Mouse (Mus musculus): ENCODE measurements around the gene Timmdc1. TPM values are rescaled to one million over a fixed set of nuclear protein-coding genes. Genes with fewer than 3 reads are reported as not detected.
A peak's percentile ranks its signal among the peaks of the same experiment; 100 is the strongest.

The Timmdc1 gene
- 10 to 100 TPM; 29.6 to 34.4 TPM for total RNA-seq (2021)
- long read RNA-seq, experiment 1, partial matches to known transcripts = 0 of 7 reads
- long read RNA-seq, experiment 1, other reads (novel, unspliced or antisense) = 3 of 7 reads
- long read RNA-seq, experiment 2, transcript Timmdc1-201 (7 exons, 1,573 nt) = major isoform, 6 of 6 reads
- long read RNA-seq, experiment 2, partial matches to known transcripts = 0 of 6 reads
- long read RNA-seq, experiment 2, other reads (novel, unspliced or antisense) = 0 of 6 reads

GRCm38 (mm10) chr16:38522129-38523084 lies at the start of gene Timmdc1:
Gene Timmdc1, minus strand, starts transcription at chr16:38522663.
- DNase-seq (ENCODE audit: low spot score in 2 of 2) = peak; percentile 93 to 97

- DNase-seq (ENCODE audit: low spot score in 2 of 2) = no peak
Measured at GRCm38 (mm10) chr16:38571481-38571880, 49.0 kb upstream of the Timmdc1 start.

- DNase-seq (ENCODE audit: low spot score in 2 of 2) = no peak
Measured at GRCm38 (mm10) chr16:38568192-38568591, 45.7 kb upstream of the Timmdc1 start.

- DNase-seq (ENCODE audit: low spot score in 2 of 2) = no peak
Measured at GRCm38 (mm10) chr16:38563516-38563915, 41.1 kb upstream of the Timmdc1 start.

- no peak for DNase-seq (ENCODE audit: low spot score in 2 of 2)
Measured at GRCm38 (mm10) chr16:38562968-38563327, 40.5 kb upstream of the Timmdc1 start.

GRCm38 (mm10) chr16:38562131-38562967 lies 39.9 kb upstream of the Timmdc1 start:
- DNase-seq (ENCODE audit: low spot score in 2 of 2) = peak; percentile 95 to 96

- no peak for DNase-seq (ENCODE audit: low spot score in 2 of 2)
Measured at GRCm38 (mm10) chr16:38558221-38558748, 35.8 kb upstream of the Timmdc1 start, which contains the start of gene Tmem39a. Gene Tmem39a, plus strand, starts transcription at chr16:38558698.

GRCm38 (mm10) chr16:38555988-38556387 lies 33.5 kb upstream of the Timmdc1 start:
- DNase-seq (ENCODE audit: low spot score in 2 of 2) = no peak

GRCm38 (mm10) chr16:38549479-38550396 lies 27.3 kb upstream of the Timmdc1 start, which contains the start of gene Poglut1:
Gene Poglut1, minus strand, starts transcription at chr16:38550258.
- DNase-seq (ENCODE audit: low spot score in 2 of 2) = peak; percentile 82 to 86

- no peak for DNase-seq (ENCODE audit: low spot score in 2 of 2)
Measured at GRCm38 (mm10) chr16:38548000-38548399, 25.5 kb upstream of the Timmdc1 start.

- no peak for DNase-seq (ENCODE audit: low spot score in 2 of 2)
Measured at GRCm38 (mm10) chr16:38538716-38539380, 16.4 kb upstream of the Timmdc1 start.

- peak; percentile 71 to 74 for DNase-seq (ENCODE audit: low spot score in 2 of 2)
Measured at GRCm38 (mm10) chr16:38536544-38537146, 14.2 kb upstream of the Timmdc1 start.

GRCm38 (mm10) chr16:38526264-38526663 lies 3.8 kb upstream of the Timmdc1 start:
- DNase-seq (ENCODE audit: low spot score in 2 of 2) = no peak

- DNase-seq (ENCODE audit: low spot score in 2 of 2) = no peak
Measured at GRCm38 (mm10) chr16:38521211-38521987, 1.1 kb downstream of the Timmdc1 start.

- no peak for DNase-seq (ENCODE audit: low spot score in 2 of 2)
Measured at GRCm38 (mm10) chr16:38519140-38519539, 3.3 kb downstream of the Timmdc1 start.

- DNase-seq (ENCODE audit: low spot score in 2 of 2) = no peak
Measured at GRCm38 (mm10) chr16:38510846-38511245, 11.6 kb downstream of the Timmdc1 start.

- DNase-seq (ENCODE audit: low spot score in 2 of 2) = peak; percentile 72 to 82
Measured at GRCm38 (mm10) chr16:38506041-38506634, 16.3 kb downstream of the Timmdc1 start.

- no peak for DNase-seq (ENCODE audit: low spot score in 2 of 2)
Measured at GRCm38 (mm10) chr16:38503528-38503927, 18.9 kb downstream of the Timmdc1 start.

Measured in layer of hippocampus, postnatal 14 days (tissue).